Mouse (Mus musculus): ENCODE data around the gene Scn10a. TPM values are rescaled to one million over a fixed set of nuclear protein-coding genes. Genes with fewer than 3 reads are reported as not detected.

The Scn10a gene
- polyA plus RNA-seq, 1 experiment from 2014 or later: 0.80 TPM

GRCm38 (mm10) chr9:119568732-119569131, 150.4 kb downstream of the Scn10a start:
- Histone ChIP-seq H3K4me3 (no peak overlapping the region), H3K27me3 (peaks cover 99% of the 10 kb centered on the region), H3K36me3 (no peaks in the 10 kb centered on the region), H3K9ac (no peak overlapping the region), H3K27ac (no peak overlapping the region), H3K9me3 (replicated peaks) (no peaks in the 10 kb centered on the region), H3K4me2 (replicated peaks) (no peak overlapping the region), H3K4me1 (peaks cover 16% of the 10 kb centered on the region)
- no peak for ATAC-seq (ENCODE audit: low FRiP score)
- 86% methylated on average over 8 of the region's 8 CpGs for WGBS

- Histone ChIP-seq H3K4me1 (peaks cover 16% of the 10 kb centered on the region), H3K27ac (no peak overlapping the region), H3K9ac (no peak overlapping the region), H3K36me3 (no peaks in the 10 kb centered on the region), H3K9me3 (replicated peaks) (no peaks in the 10 kb centered on the region), H3K4me2 (replicated peaks) (no peak overlapping the region), H3K4me3 (no peak overlapping the region), H3K27me3 (peaks cover 99% of the 10 kb centered on the region)
- 75% methylated on average over 5 of the region's 5 CpGs for WGBS
- no peak for ATAC-seq (ENCODE audit: low FRiP score)
Observed at GRCm38 (mm10) chr9:119567800-119568199, 151.3 kb downstream of the Scn10a start.

GRCm38 (mm10) chr9:119566214-119566613, 152.9 kb downstream of the Scn10a start:
- H3K9me3 ChIP-seq (replicated peaks): no peaks in the 10 kb centered on the region
- H3K27ac ChIP-seq: no peak overlapping the region
- no peak for ATAC-seq (ENCODE audit: low FRiP score)
- no peak overlapping the region for H3K4me3 ChIP-seq
- H3K4me2 ChIP-seq (replicated peaks): no peak overlapping the region
- H3K9ac ChIP-seq: no peak overlapping the region
- 6% methylated on average over 10 of the region's 10 CpGs for WGBS
- peaks cover 18% of the 10 kb centered on the region for H3K4me1 ChIP-seq
- peaks cover 99% of the 10 kb centered on the region for H3K27me3 ChIP-seq
- no peaks in the 10 kb centered on the region for H3K36me3 ChIP-seq

GRCm38 (mm10) chr9:119564803-119565202, 154.3 kb downstream of the Scn10a start:
- ATAC-seq (ENCODE audit: low FRiP score): no peak
- Histone ChIP-seq H3K36me3 (no peaks in the 10 kb centered on the region), H3K9ac (no peak overlapping the region), H3K4me1 (peaks cover 22% of the 10 kb centered on the region), H3K27me3 (peaks cover 99% of the 10 kb centered on the region), H3K4me3 (no peak overlapping the region), H3K27ac (no peak overlapping the region), H3K4me2 (replicated peaks) (no peak overlapping the region), H3K9me3 (replicated peaks) (no peaks in the 10 kb centered on the region)
- 79% methylated on average over 6 of the region's 6 CpGs for WGBS

GRCm38 (mm10) chr9:119563617-119564016, 155.5 kb downstream of the Scn10a start:
- 74% methylated on average over 6 of the region's 6 CpGs for WGBS
- H3K4me3 ChIP-seq: no peak overlapping the region
- H3K27me3 ChIP-seq: peaks cover 98% of the 10 kb centered on the region
- H3K4me1 ChIP-seq: peaks cover 22% of the 10 kb centered on the region
- no peak overlapping the region for H3K9ac ChIP-seq
- H3K9me3 ChIP-seq (replicated peaks): no peaks in the 10 kb centered on the region
- ATAC-seq (ENCODE audit: low FRiP score): no peak
- H3K27ac ChIP-seq: no peak overlapping the region
- no peak overlapping the region for H3K4me2 ChIP-seq (replicated peaks)
- no peaks in the 10 kb centered on the region for H3K36me3 ChIP-seq

- Histone ChIP-seq H3K36me3 (no peaks in the 10 kb centered on the region), H3K4me2 (replicated peaks) (no peak overlapping the region), H3K4me1 (peaks cover 22% of the 10 kb centered on the region), H3K4me3 (no peak overlapping the region), H3K9me3 (replicated peaks) (no peaks in the 10 kb centered on the region), H3K9ac (no peak overlapping the region), H3K27me3 (peaks cover 88% of the 10 kb centered on the region), H3K27ac (no peak overlapping the region)
- ATAC-seq (ENCODE audit: low FRiP score): no peak
- WGBS: 62% methylated on average over 12 of the region's 12 CpGs
Observed at GRCm38 (mm10) chr9:119562256-119562655, 156.9 kb downstream of the Scn10a start.

- Histone ChIP-seq H3K36me3 (no peaks in the 10 kb centered on the region), H3K4me2 (replicated peaks) (no peak overlapping the region), H3K9me3 (replicated peaks) (no peaks in the 10 kb centered on the region), H3K9ac (no peak overlapping the region), H3K27me3 (peaks cover 83% of the 10 kb centered on the region), H3K4me1 (peaks cover 22% of the 10 kb centered on the region), H3K27ac (no peak overlapping the region), H3K4me3 (no peak overlapping the region)
- WGBS: 65% methylated on average over 8 of the region's 8 CpGs
- no peak for ATAC-seq (ENCODE audit: low FRiP score)
Observed at GRCm38 (mm10) chr9:119561746-119562145, 157.4 kb downstream of the Scn10a start.

GRCm38 (mm10) chr9:119559537-119560276, 159.4 kb downstream of the Scn10a start:
- 77% methylated on average over 16 of the region's 16 CpGs for WGBS
- H3K4me2 ChIP-seq (replicated peaks): no peak overlapping the region
- ATAC-seq (ENCODE audit: low FRiP score): no peak

More at GRCm38 (mm10) chr9:119559537-119560276, 159.4 kb downstream of the Scn10a start:
- no peak overlapping the region for H3K9ac ChIP-seq
- no peaks in the 10 kb centered on the region for H3K9me3 ChIP-seq (replicated peaks)
- no peak overlapping the region for H3K27ac ChIP-seq
- H3K27me3 ChIP-seq: peaks cover 71% of the 10 kb centered on the region
- H3K4me1 ChIP-seq: peaks cover 18% of the 10 kb centered on the region
- H3K4me3 ChIP-seq: no peak overlapping the region
- H3K36me3 ChIP-seq: no peaks in the 10 kb centered on the region

Other genes with a start within 250 kb of the Scn10a start
- gene Scn5a, start 140.3 kb downstream of the Scn10a start, polyA plus RNA-seq (2016; fragmentation: Nextera tagmentation; extraction: Ambion mirVana): 0.68 and 0.84 TPM in 2 replicates
- gene Scn11a, start 106.1 kb upstream of the Scn10a start, polyA plus RNA-seq (2016; fragmentation: Nextera tagmentation; extraction: Ambion mirVana): 0.10 and 0.20 TPM in 2 replicates
- 72.4 and 77.9 TPM in 2 replicates for gene Wdr48, start 175.6 kb upstream of the Scn10a start, polyA plus RNA-seq (2016; fragmentation: Nextera tagmentation; extraction: Ambion mirVana)
- gene Gorasp1, start 218.2 kb upstream of the Scn10a start, polyA plus RNA-seq (2016; fragmentation: Nextera tagmentation; extraction: Ambion mirVana): 22.4 and 24.0 TPM in 2 replicates
- 1.1 and 1.5 TPM in 2 replicates for gene Ttc21a, start 218.3 kb upstream of the Scn10a start, polyA plus RNA-seq (2016; fragmentation: Nextera tagmentation; extraction: Ambion mirVana)